Mouse (Mus musculus): Measurements from ENCODE around the gene Cpm.

Cpm gene

GRCm38 (mm10) chr10:117635823-117636589, 6.7 kb downstream of the Cpm start:
- DNase-seq (ENCODE audit: low spot score in 2 of 2) = no peak

- no peak for DNase-seq (ENCODE audit: low spot score in 2 of 2)
Observed at GRCm38 (mm10) chr10:117637062-117637744, 7.9 kb downstream of the Cpm start.

DNA sequence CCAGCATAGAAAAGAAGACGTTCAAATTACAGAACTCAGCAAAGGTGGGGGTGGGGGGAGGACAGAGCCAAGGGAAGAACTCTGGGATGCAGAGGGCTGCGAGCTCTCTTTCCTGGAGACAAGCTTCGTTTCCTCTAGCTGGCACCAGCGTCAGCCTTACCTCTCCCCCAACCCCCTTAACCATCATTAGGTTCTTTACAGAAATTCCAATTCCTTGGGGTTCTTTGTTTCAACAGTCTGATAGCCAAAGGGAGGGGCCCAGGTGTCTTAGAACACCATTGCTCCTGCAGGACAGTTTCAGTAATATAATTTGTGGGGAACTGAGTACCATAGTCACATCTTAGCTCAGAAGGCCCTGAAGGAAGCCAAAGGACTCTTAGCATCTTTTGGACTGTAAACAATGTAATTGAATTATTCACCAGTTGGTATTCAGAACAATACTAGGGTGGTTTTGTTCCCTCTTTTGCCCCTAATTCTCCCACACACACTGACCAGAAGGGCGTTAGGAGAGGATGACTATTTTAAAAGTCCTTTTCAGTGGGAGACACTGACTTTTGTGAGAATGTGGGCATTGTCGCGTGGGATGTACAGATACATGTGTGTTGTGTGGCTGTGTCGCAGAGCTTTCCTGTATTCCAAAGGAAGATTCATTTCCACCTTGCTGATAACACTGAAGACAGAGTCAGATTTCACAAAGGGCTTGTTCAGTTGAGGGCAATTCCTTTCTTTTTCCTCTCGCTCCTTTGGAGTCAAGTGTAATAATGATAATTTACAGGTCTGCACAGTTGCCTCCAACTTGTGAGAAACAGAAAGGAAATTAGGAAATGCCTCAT, 8.7 kb downstream of the Cpm start:
- no peak for DNase-seq (ENCODE audit: low spot score in 2 of 2)

DNA sequence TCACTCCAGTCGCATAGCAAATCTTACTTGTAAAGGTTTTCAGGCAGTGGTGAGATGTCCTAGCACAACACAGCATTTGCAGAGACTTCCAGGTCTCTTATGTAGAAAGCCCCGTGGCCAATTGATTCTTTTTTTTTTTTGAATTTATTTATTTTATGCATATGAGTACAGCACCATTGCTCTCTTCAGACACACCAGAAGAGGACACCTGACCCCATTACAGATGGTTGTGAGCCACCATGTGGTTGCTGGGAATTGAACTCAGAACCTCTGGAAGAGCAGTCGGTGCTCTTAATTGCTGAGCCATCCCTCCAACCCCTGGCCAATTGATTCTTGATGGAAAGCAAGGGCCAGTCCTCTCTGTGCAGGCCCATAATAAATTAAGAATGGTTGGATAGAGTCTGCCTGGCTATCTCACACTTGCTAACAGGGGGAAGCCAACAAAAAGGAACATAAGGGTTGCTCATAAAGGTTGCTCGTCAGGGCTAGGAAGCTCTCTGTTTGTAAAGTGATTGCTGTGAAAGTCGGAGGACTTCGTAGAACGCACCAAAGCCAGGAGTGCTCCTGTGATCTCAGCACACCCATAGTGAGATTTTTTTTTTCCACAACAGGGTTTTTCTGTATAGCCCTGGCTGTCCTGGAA, 9.4 kb downstream of the Cpm start:
- no peak for DNase-seq (ENCODE audit: low spot score in 2 of 2)

DNA sequence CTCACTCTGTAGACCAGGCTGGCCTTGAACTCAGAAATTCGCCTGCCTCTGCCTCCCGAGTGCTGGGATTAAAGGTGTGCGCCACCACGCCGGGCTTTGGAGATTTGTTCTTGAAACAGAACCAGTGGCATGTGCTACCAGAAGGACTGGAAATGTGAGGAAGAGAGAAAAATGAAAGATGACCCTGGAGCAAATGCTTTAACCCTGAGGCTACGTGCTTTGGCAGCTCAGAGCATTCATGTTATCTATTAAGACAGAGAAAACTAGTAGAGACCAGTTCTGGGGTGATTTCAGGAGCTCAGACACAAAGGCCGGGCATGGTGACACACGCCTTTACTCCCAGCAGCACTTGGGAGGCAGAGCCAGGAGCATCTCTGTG, 9.9 kb downstream of the Cpm start:
- no peak for DNase-seq (ENCODE audit: low spot score in 2 of 2)

DNA sequence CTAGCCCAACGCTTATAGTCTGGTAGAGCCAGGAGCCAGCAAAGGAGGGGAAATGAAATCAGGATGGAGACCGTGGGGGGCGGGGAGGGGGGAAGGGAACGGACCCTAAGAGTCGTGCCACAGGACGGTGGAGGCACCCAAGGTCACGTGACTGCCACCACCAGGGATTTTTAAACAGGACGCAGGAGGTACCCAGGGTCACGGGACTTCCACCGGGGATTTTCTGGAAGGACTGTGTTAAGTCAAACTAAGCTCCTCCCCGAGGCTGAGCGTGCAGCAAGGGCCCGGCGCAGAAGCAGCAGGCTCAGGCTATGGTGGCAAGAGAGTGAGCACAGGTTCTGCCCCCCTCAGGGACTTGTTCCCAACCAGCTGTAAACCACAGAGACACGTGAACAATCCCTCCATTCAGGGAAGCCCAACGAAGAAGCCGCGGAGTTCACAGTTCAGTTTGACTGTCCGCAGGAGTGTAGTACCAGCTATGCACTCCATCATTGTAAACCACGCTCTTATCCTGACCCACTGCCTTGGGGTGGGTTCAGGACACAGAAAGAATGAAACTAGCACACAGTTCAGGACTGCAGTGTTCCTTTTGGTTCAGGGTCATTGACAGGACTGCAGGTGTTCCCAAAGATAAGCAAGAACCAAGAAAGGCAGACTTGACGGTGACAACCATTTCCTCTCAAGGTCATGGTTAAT, 10.7 kb downstream of the Cpm start:
- DNase-seq (ENCODE audit: low spot score in 2 of 2) = peak in 1 of 2 experiments; percentile 22

DNA sequence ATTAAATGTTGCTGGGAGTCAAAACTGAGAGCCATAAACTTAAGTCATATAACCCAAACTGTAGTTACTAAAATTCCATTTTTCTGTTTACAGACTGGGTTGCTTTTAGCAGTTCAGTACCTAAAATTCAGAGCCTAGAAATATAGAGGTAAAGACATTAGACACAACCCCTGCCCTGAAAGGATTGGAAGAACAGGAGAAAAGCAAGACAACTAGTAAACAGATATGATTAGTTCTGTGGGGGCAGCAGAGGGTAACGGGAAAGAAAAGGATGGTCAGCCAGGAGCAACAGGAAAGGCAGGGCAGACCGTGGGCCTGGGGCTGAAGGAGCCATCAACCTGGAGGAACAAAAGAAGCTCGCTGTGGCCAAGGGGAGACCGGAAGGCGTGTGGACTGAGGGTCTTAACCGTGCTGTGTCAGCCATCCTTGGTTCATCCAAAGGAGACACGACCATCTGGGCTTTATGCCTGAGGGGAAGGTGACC, 11.3 kb downstream of the Cpm start:
- DNase-seq (ENCODE audit: low spot score in 2 of 2) = no peak

- no peak for DNase-seq (ENCODE audit: low spot score in 2 of 2)
Observed at GRCm38 (mm10) chr10:117641400-117642200, 12.3 kb downstream of the Cpm start.

DNA sequence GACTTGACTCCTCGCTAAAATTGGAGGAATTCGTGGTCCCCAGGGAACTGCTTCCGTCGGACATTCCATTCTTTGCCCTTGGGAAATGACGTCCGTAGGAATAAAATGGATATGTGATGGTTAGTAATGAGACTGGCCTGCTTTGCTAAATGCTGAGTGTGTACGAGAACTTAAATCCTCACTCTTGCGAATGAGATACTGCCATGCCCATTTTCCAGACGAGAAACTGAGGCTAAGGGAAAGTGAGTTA, 12.8 kb downstream of the Cpm start:
- no peak for DNase-seq (ENCODE audit: low spot score in 2 of 2)

- DNase-seq (ENCODE audit: low spot score in 2 of 2) = no peak
Observed at GRCm38 (mm10) chr10:117642491-117643262, 13.4 kb downstream of the Cpm start.

DNA sequence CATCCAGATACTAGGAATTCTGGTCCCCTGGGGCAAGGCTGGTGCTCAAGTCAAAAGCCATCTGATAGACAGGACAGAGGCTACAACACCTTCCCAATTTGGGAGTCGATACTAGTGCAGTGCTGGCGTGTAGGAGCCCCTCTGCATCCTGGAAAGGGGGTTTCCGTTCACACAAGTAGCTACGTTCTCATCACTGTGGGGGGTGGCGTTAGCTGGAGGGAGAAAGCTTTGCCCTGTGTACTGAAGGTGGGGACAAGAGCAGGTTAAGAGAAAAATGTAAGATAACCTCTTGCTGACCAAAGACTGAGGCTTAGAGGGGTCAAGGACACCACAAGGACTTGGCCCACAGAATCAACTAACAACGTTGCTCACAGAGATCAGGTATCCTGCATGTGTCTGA, 14.0 kb downstream of the Cpm start:
- DNase-seq (ENCODE audit: low spot score in 2 of 2) = no peak

DNA sequence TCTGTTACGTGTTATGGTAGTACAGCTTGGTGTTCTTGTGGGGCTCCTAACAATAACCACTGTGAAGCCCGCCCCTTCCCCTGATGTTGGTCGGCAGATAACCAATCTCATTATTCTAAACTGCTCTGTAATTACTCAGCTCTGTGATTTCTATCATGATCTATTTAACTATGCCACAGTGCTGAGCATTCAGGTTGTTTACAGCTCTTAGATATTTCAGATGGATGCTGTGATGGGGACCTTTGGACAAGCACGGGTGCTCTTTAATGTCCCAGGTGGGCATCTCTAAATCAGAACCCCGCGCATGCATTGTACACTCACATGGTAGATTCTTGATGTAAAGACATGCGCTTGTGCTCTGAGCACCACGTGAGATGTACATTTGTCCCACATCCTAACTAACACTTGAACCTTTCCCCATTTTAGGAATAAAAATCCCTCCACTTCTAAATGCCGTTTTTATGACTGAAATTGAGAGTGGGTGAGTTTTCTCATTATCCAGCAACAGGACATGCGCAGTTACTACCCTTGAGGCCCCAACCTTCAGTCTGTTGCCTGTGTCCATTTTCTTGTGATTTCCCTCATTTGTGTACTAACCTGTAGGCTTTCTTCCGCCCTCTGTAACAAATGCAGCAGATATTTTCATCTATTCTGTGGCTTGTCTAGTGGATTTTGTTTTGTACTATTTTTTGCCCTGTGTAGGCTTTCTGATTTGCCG, 14.6 kb downstream of the Cpm start:
- no peak for DNase-seq (ENCODE audit: low spot score in 2 of 2)

DNA sequence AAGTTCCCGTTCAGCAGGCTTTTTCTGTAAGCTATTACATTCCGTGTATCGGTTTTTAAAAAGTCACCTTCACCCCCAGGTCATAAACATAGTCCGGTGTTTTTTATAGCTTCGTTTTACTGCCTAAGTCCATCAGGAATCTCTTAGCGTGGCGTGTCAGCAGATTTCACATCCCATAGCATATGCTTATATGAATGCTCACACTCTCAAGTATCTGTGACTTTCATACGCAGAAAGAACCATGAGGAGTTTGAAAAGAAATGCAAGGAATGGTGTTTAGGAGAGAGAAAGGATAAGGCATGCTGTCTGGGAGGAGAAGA, 15.1 kb downstream of the Cpm start:
- no peak for DNase-seq (ENCODE audit: low spot score in 2 of 2)

DNA sequence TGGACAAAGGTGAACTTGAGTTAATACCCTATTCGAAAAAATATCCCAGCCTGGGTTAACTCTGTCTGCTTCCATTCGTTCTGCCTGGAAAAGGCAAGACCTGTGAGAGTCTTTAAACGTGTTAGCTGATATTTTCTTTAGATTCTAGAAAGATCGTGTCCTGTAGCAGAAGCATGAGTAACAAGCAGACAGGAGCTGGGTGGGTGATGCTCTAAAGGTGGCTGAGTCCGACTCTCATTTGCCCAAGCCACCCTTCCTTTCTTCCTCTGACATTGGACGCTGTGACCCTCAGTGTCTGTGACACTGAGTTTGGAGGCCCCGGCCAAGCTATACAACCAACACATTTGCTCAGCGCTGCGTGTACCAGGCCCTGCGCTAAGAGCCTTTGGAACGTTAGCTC, 15.5 kb downstream of the Cpm start:
- no peak for DNase-seq (ENCODE audit: low spot score in 2 of 2)

- DNase-seq (ENCODE audit: low spot score in 2 of 2) = no peak
Observed at GRCm38 (mm10) chr10:117645487-117645964, 16.2 kb downstream of the Cpm start.

GRCm38 (mm10) chr10:117646482-117647157, 17.3 kb downstream of the Cpm start:
- DNase-seq (ENCODE audit: low spot score in 2 of 2) = no peak

DNA sequence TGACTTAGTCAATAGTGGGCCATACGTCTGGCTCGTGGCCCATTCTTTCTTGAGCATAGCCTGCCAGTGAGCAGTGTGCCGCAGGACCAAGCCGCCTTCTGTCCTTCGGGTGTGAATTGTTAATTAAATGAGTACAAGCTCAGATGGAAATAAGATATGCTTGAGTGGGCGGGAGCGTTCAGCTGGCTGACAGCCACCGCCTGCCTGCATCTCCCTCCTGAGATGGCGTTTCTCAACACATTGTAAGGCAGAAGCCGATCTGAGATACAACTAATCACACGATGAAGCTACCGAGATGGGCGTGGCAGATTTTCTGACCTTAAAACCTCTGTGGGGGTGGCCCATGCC, 17.8 kb downstream of the Cpm start:
- no peak for DNase-seq (ENCODE audit: low spot score in 2 of 2)

GRCm38 (mm10) chr10:117647964-117648472, 18.7 kb downstream of the Cpm start:
- DNase-seq (ENCODE audit: low spot score in 2 of 2) = no peak

DNA sequence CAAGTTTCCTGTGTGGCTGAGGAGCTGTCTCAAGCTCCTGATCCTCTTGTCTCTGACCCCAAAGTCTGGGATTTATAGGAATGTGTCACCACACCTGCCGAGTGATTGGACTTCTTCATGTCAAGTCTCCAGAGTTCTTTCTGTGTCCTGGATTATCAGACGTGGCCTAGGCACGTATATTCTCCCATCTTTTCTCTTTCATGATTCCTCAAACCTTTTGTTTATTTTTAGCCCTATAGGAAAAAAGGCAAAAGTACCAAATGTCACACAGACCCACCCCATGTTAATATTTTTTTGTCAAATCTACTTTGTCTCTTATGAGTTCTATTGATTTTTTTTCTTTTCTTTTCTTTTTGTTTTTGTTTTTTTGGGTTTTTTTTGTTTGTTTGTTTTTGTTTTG, 19.3 kb downstream of the Cpm start:
- no peak for DNase-seq (ENCODE audit: low spot score in 2 of 2)

Data from thymus, postnatal 10 days (tissue).